Mouse (Mus musculus): ENCODE data around the gene 0610010K14Rik. TPM values are rescaled to one million over a fixed set of nuclear protein-coding genes. Genes with fewer than 3 reads are reported as not detected.
A peak's percentile ranks its signal among the peaks of the same experiment; 100 is the strongest.

0610010K14Rik gene
- polyA plus RNA-seq (2015; fragmentation: Nextera tagmentation; extraction: Ambion mirVana) = 141 and 144 TPM in 2 replicates

- no peaks in the 10 kb centered on the region for H3K9me3 ChIP-seq
- peak within 1 kb of the TSS; percentile 96 for H3K4me3 ChIP-seq (replicated peaks)
- peak within 1 kb of the TSS; percentile 77 for H3K9ac ChIP-seq
- peak within 1 kb of the TSS; percentile 78 for H3K4me2 ChIP-seq
- ATAC-seq (ENCODE audit: insufficient read depth, low FRiP score, low read depth) = peak; percentile 94
- H3K27me3 ChIP-seq (replicated peaks) = no peaks in the 10 kb centered on the region
- H3K36me3 ChIP-seq = 0 out of 2 replicates have a peak, but pooled peaks cover 6% of the 10 kb centered on the region
- H3K27ac ChIP-seq = peak within 1 kb of the TSS; percentile 90
- WGBS = under 1% methylated on average over 70 of the region's 70 CpGs
- H3K4me1 ChIP-seq = peaks cover 27% of the 10 kb centered on the region
Measured at GRCm38 (mm10) chr11:70237457-70238167, at the start of gene 0610010K14Rik. Gene 0610010K14Rik (minus strand): TSS chr11:70237914.

DNA sequence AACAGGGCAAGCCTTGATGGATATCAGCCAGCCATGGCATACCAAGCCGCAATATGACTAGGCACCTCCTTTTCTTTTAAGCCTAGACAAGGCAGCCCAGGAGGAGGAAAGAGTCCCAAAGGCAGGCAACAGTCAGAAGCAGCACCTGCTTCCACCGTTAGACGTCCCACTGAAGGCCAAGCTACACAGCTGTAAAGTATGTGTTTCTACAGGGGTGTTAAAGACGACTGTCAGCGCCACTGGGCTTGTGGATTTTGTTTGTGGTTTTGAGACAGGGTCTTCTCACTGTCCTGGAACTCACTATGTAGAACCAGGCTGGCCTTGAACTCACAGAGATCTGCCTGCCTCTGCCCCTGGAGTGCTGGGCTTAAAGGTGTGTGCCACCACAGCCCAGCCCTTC lies 48.0 kb upstream of the 0610010K14Rik start:
- H3K9ac ChIP-seq = no peak overlapping the region
- ATAC-seq (ENCODE audit: insufficient read depth, low FRiP score, low read depth) = no peak
- H3K9me3 ChIP-seq = no peaks in the 10 kb centered on the region
- WGBS = 73% methylated on average over 5 of the region's 5 CpGs
- H3K4me2 ChIP-seq = no peak overlapping the region
- H3K36me3 ChIP-seq = no peaks in the 10 kb centered on the region
- no peaks in the 10 kb centered on the region for H3K27me3 ChIP-seq (replicated peaks)
- no peak overlapping the region for H3K27ac ChIP-seq
- no peaks in the 10 kb centered on the region; the same call in 1 of the 2 replicates for H3K4me1 ChIP-seq
- H3K4me3 ChIP-seq (replicated peaks) = no peak overlapping the region

DNA sequence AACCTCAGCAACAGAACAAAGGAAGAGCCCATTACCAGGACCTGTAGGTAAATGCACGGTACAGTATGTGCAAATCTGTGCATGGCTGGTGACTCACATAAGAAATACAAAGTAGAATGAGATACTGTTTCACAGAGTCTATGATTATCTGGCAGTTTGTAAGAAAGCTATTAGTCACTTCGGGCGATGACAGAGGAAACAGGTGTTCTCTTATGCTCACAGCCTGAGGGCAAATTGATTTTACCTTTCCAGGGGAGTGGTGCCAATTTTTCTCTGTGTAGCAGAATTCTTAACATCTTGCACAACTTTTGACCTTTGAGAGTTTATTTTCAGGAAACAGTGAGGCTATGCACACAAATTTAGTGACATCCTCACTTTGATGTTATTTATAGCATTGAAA lies 47.0 kb upstream of the 0610010K14Rik start:
- no peaks in the 10 kb centered on the region for H3K9me3 ChIP-seq
- H3K27ac ChIP-seq = no peak overlapping the region
- no peak overlapping the region for H3K4me2 ChIP-seq
- no peak overlapping the region for H3K4me3 ChIP-seq (replicated peaks)
- H3K36me3 ChIP-seq = no peaks in the 10 kb centered on the region
- peak; percentile 70; the same call in 1 of the 2 replicates for ATAC-seq (ENCODE audit: insufficient read depth, low FRiP score, low read depth)
- H3K27me3 ChIP-seq (replicated peaks) = no peaks in the 10 kb centered on the region
- WGBS = 46% methylated on average over 3 of the region's 3 CpGs
- H3K4me1 ChIP-seq = no peaks in the 10 kb centered on the region; the same call in 1 of the 2 replicates
- H3K9ac ChIP-seq = no peak overlapping the region

DNA sequence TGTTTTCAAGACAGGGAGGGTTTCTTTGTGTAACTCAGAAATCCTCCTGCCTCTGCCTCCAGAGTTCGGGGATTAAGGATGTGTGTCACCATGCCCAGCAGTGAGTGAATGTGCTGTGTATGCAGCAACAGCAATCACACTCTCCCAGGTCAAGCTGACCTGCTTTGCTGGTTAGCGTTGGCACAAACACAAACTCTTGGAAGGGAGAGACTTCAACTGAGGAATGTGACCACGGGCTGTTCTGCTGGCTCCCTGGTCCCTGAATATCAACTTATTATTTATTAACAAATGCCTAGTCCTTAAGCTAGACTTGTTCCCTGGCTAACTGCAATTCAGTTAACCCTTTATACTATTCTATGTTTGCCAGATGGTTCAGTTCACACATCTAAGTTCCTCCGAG lies 46.0 kb upstream of the 0610010K14Rik start:
- WGBS = 66% methylated on average over 4 of the region's 4 CpGs
- Histone ChIP-seq H3K27ac (no peak overlapping the region), H3K4me2 (no peak overlapping the region), H3K4me3 (replicated peaks) (no peak overlapping the region), H3K9ac (no peak overlapping the region), H3K27me3 (replicated peaks) (no peaks in the 10 kb centered on the region), H3K9me3 (no peaks in the 10 kb centered on the region), H3K36me3 (no peaks in the 10 kb centered on the region), H3K4me1 (no peaks in the 10 kb centered on the region)
- no peak for ATAC-seq (ENCODE audit: insufficient read depth, low FRiP score, low read depth)

DNA sequence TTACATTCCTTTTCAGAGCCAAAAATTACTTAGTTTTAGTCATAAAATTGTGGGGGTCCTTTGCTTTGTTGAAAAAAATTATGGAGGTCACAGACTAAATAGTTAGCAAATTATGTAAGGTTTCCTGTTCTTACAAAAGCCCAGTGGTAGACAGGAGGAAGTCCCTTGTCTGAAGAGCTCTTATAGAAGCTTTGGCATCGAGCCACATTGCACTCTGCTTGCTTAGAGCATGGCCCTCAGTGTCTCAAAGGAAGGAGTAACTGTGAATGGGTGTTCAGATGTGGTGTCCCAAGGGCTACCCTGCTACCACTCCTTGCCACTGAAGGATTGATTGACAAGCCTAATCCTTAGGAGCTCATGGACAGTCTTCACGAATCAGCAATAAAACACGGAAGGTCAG lies 42.7 kb upstream of the 0610010K14Rik start:
- no peak overlapping the region for H3K9ac ChIP-seq
- H3K27ac ChIP-seq = no peak overlapping the region
- no peaks in the 10 kb centered on the region for H3K4me1 ChIP-seq
- H3K9me3 ChIP-seq = no peaks in the 10 kb centered on the region
- no peak overlapping the region for H3K4me3 ChIP-seq (replicated peaks)
- no peaks in the 10 kb centered on the region for H3K27me3 ChIP-seq (replicated peaks)
- H3K4me2 ChIP-seq = no peak overlapping the region
- H3K36me3 ChIP-seq = no peaks in the 10 kb centered on the region
- ATAC-seq (ENCODE audit: insufficient read depth, low FRiP score, low read depth) = no peak
- WGBS = 69% methylated on average over 3 of the region's 3 CpGs

DNA sequence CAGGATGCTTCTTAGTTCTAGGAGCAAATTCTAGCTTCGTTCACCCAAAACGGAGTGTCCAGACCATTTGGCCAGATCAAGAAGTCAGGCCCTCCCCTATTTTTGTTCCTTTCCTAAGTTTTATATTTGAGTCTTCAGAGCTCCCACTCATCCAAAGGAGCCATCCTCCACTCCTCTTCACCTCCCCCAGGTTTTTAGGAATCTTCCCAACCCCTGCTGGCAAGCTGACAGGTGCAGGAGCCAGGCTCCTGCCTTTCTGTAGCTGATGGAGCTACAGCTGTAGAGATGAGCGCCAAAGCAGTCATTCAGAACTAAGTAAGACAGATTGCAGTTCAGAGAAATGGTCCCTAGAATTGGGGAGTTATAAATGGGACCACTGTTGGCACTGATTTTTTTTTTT lies 41.2 kb upstream of the 0610010K14Rik start:
- whole genome bisulfite sequencing = 77% methylated on average over 3 of the region's 3 CpGs

DNA sequence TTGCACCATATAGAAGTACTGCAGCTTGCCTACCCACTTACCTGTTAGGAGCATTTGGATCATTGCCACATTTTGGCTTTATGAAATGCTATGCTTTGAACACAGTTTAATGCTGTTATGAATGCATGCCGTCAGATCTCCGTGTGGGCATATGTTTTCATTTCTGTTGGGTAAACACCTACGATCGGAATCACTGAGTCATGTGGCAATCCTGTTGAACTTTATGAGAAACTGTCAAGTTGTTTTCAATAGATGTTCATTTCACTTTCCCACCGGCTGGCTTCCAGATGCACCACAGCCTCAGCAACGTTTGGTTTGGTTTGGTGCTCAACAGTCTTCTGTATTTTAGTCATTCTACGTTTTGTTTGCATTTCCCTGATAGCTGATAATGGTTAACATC lies 33.9 kb upstream of the 0610010K14Rik start:
- Histone ChIP-seq H3K9me3 (no peaks in the 10 kb centered on the region), H3K4me2 (no peak overlapping the region), H3K9ac (no peak overlapping the region), H3K4me3 (replicated peaks) (no peak overlapping the region), H3K27ac (no peak overlapping the region), H3K4me1 (no peaks in the 10 kb centered on the region), H3K36me3 (no peaks in the 10 kb centered on the region), H3K27me3 (replicated peaks) (no peaks in the 10 kb centered on the region)
- no peak for ATAC-seq (ENCODE audit: insufficient read depth, low FRiP score, low read depth)
- WGBS = 72% methylated on average over 7 of the region's 7 CpGs

More for the DNA sequence above, 41.2 kb upstream of the 0610010K14Rik start:
- H3K4me2 ChIP-seq = no peak overlapping the region
- H3K4me1 ChIP-seq = no peaks in the 10 kb centered on the region
- H3K27ac ChIP-seq = no peak overlapping the region
- no peak overlapping the region for H3K9ac ChIP-seq
- H3K4me3 ChIP-seq (replicated peaks) = no peak overlapping the region
- H3K27me3 ChIP-seq (replicated peaks) = no peaks in the 10 kb centered on the region
- no peak for ATAC-seq (ENCODE audit: insufficient read depth, low FRiP score, low read depth)
- H3K9me3 ChIP-seq = no peaks in the 10 kb centered on the region
- H3K36me3 ChIP-seq = no peaks in the 10 kb centered on the region

GRCm38 (mm10) chr11:70266405-70266804 lies 28.7 kb upstream of the 0610010K14Rik start:
- no peaks in the 10 kb centered on the region for H3K27me3 ChIP-seq (replicated peaks)
- H3K4me3 ChIP-seq (replicated peaks) = no peak overlapping the region
- H3K9me3 ChIP-seq = 0 out of 2 replicates have a peak, but pooled peaks cover 2% of the 10 kb centered on the region
- WGBS = 82% methylated on average over 1 of the region's 1 CpGs
- 0 out of 2 replicates have a peak overlapping the region, but pooled peaks have one; percentile 45 for H3K27ac ChIP-seq
- no peaks in the 10 kb centered on the region for H3K36me3 ChIP-seq
- no peak overlapping the region for H3K9ac ChIP-seq
- ATAC-seq (ENCODE audit: insufficient read depth, low FRiP score, low read depth) = no peak
- no peaks in the 10 kb centered on the region for H3K4me1 ChIP-seq
- H3K4me2 ChIP-seq = no peak overlapping the region

GRCm38 (mm10) chr11:70265819-70266218 lies 28.1 kb upstream of the 0610010K14Rik start:
- no peaks in the 10 kb centered on the region for H3K36me3 ChIP-seq
- H3K4me1 ChIP-seq = no peaks in the 10 kb centered on the region
- no peak overlapping the region for H3K4me3 ChIP-seq (replicated peaks)
- ATAC-seq (ENCODE audit: insufficient read depth, low FRiP score, low read depth) = no peak
- H3K9me3 ChIP-seq = 0 out of 2 replicates have a peak, but pooled peaks cover 2% of the 10 kb centered on the region
- 47% methylated on average over 4 of the region's 4 CpGs for WGBS
- H3K27me3 ChIP-seq (replicated peaks) = no peaks in the 10 kb centered on the region
- no peak overlapping the region for H3K9ac ChIP-seq
- H3K4me2 ChIP-seq = no peak overlapping the region
- H3K27ac ChIP-seq = peak overlapping the region; percentile 61; the same call in 1 of the 2 replicates

DNA sequence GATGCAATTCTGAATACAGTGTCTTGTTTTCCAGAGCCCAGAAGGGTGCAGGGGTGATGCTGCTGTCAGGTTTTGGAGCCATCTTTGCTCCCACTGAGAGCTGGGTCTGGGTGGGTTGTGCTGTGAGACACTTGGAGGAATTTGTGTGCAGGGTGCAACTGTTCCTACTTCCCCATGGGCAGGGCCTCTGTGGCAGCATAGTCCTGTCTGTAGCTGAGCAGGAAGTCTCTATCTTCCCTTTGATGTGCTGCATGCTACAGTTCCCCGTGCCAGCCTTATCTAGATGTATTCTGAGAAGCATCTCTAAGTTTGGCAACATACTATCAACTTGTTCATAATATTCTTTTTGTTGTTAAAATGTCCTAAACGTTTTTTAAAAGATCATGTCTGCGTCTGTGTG lies 27.5 kb upstream of the 0610010K14Rik start:
- peak overlapping the region; percentile 61; the same call in 1 of the 2 replicates for H3K27ac ChIP-seq

DNA sequence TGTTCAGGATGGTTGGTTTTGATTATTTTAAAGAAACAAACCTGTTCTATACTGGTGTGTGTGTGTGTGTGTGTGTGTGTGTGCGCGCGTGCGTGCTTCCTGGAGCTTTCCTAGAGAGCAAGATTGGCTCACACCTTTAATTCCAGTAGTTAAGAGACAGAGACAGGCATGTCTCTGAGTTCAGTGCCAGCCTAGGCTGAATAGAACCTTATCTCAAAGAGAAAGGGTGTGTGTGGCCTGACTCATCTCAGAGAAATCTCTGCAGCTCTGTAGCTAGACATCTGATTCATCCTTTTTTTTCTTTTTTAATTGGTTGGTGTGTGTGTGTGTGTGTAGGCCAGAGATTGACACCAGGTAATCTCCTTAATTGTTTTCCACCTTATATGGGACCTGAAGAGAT lies 21.3 kb upstream of the 0610010K14Rik start:
- no peaks in the 10 kb centered on the region for H3K36me3 ChIP-seq
- H3K4me3 ChIP-seq (replicated peaks) = no peak overlapping the region
- H3K9me3 ChIP-seq = 0 out of 2 replicates have a peak, but pooled peaks cover 2% of the 10 kb centered on the region
- no peak overlapping the region for H3K27ac ChIP-seq
- 93% methylated on average over 4 of the region's 4 CpGs for WGBS
- H3K4me2 ChIP-seq = no peak overlapping the region
- ATAC-seq (ENCODE audit: insufficient read depth, low FRiP score, low read depth) = no peak
- no peak overlapping the region for H3K9ac ChIP-seq
- peaks cover 13% of the 10 kb centered on the region for H3K4me1 ChIP-seq
- H3K27me3 ChIP-seq (replicated peaks) = peaks cover 13% of the 10 kb centered on the region

More for the DNA sequence above, 27.5 kb upstream of the 0610010K14Rik start:
- Histone ChIP-seq H3K4me2 (no peak overlapping the region), H3K4me1 (no peaks in the 10 kb centered on the region), H3K36me3 (no peaks in the 10 kb centered on the region), H3K27me3 (replicated peaks) (no peaks in the 10 kb centered on the region), H3K4me3 (replicated peaks) (no peak overlapping the region), H3K9me3 (0 out of 2 replicates have a peak, but pooled peaks cover 2% of the 10 kb centered on the region), H3K9ac (no peak overlapping the region)
- WGBS = 37% methylated on average over 3 of the region's 3 CpGs
- ATAC-seq (ENCODE audit: insufficient read depth, low FRiP score, low read depth) = no peak

- 0 out of 2 replicates have a peak, but pooled peaks have one; percentile 59 for ATAC-seq (ENCODE audit: insufficient read depth, low FRiP score, low read depth)
- Histone ChIP-seq H3K9me3 (no peaks in the 10 kb centered on the region), H3K27me3 (replicated peaks) (peaks cover 27% of the 10 kb centered on the region), H3K4me2 (peak within 1 kb of the TSS; percentile 61), H3K36me3 (no peaks in the 10 kb centered on the region), H3K4me1 (peaks cover 15% of the 10 kb centered on the region), H3K9ac (0 out of 2 replicates have a peak within 1 kb of the TSS, but pooled peaks have one; percentile 17), H3K4me3 (replicated peaks) (peak within 1 kb of the TSS; percentile 40), H3K27ac (peak within 1 kb of the TSS; percentile 49; the same call in 1 of the 2 replicates)
- 2% methylated on average over 25 of the region's 25 CpGs for WGBS
Measured at GRCm38 (mm10) chr11:70254931-70255531, 17.3 kb upstream of the 0610010K14Rik start, which contains the start of gene Alox12. Gene Alox12 (minus strand): TSS chr11:70255353.
